Mouse (Mus musculus): Measurements from ENCODE around the gene Coro7. TPM values are rescaled to one million over a fixed set of nuclear protein-coding genes. Genes with fewer than 3 reads are reported as not detected.

Coro7 gene
- polyA plus RNA-seq (2012; ENCODE audit: insufficient read depth, low replicate concordance): 62.1 and 104 TPM in 2 replicates

DNA sequence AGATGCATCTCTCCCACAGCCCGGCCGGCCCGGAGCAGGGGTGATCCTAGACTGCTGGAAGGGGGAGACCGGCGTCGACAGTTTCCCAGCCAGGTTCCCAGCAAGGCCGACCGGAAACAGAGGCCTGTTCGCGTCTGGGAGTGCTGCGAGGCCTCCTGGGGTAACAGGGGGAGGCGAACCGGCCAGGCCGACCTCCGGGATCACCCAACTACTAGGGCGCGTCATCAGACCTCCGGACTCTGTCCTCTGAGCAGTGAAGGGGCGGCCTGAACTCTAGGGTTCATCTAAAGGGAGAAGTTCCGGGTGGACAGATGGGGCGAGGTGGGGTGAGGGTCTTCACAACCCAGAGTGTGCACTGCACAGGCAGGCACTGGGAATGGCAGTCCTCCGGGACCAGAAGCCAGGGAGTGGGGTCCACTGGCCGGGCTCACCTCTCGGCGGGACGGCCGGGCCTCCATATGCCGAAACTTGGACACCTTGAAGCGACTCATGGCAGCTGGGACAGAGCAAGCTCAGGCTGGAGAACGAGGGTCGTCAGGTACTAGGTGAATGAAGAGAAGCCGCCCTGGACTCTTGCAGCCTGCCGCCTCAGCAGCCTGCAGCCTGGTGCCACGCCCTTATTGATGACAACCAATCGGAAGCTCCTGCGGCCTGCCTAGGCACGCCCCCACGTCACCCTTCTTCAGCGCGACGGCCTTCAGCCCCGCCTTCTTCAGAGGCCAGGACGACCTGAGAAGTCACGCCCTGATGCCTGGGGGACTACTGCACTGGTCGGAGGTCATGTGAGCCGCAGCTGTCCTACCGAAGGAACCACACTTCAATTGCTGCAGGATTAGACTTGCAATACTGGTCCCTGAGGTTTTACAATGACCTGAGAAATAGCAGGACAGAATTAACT, at the start of gene Coro7:
Gene Coro7, minus strand, starts transcription at position 657 of the 898 bp plus-strand sequence.
- TF ChIP-seq GATA1 (IDR thresholded peaks at IDR 0.05; ENCODE audit: borderline replicate concordance, low read length): no peak
- TF ChIP-seq FLI1 (IDR thresholded peaks at IDR 0.05; ENCODE audit: low read length): no peak
- no peaks in the 10 kb centered on the region for H3K27me3 ChIP-seq (replicated peaks)
- peak within 1 kb of the TSS; percentile 92 for H3K4me3 ChIP-seq (replicated peaks)
- peaks cover 63% of the 10 kb centered on the region for H3K4me1 ChIP-seq
- no peaks in the 10 kb centered on the region for H3K9me3 ChIP-seq
- peaks cover 31% of the 10 kb centered on the region for H3K36me3 ChIP-seq (replicated peaks; ENCODE audit: low read length)

DNA sequence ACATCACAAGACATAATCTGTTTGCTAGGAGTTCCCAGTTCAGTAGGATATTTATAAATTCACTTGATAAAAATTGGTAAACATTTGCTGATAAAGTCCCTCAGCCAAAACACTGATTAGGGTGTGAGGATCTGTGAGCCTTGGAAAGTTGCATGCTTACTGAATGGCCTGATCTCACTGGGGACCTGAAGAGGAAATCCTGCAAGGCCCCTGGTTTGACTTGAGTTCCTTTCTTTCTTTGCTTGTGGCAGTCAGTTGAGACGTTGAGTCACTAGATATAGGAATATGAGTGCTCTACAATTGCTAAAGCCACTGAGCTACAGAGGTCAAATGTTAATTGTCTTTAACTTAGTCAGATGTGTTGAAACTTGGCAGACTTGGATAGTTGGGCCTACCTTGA, 48.4 kb upstream of the Coro7 start:
- Histone ChIP-seq H3K36me3 (replicated peaks; ENCODE audit: low read length) (no peaks in the 10 kb centered on the region), H3K4me1 (peaks cover 50% of the 10 kb centered on the region), H3K27me3 (replicated peaks) (no peaks in the 10 kb centered on the region), H3K9me3 (no peaks in the 10 kb centered on the region), H3K4me3 (replicated peaks) (peak overlapping the region; percentile 70)
- TF ChIP-seq FLI1 (IDR thresholded peaks at IDR 0.05; ENCODE audit: low read length) (no peak), GATA1 (IDR thresholded peaks at IDR 0.05; ENCODE audit: borderline replicate concordance, low read length) (no peak)

DNA sequence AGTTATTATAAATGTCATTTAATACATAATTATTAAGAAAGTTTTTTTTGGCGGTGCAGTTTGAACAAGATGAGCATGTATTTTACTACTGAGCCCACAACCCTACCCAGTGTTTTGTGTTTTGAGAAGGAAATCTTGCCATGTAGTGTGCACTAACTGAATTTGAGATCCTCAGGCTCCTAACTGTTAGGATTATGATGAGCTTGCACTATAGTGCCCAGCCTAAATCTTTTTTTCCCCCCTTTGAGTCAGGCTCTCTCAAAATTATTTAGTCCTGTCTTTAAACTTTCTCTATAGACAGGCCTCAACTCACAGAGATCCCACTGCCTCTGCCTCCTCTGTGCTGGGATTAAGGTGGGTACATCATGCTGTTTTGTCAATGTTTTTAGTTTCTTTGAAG, 47.9 kb upstream of the Coro7 start:
- H3K9me3 ChIP-seq: no peaks in the 10 kb centered on the region
- TF ChIP-seq FLI1 (IDR thresholded peaks at IDR 0.05; ENCODE audit: low read length) (no peak), GATA1 (IDR thresholded peaks at IDR 0.05; ENCODE audit: borderline replicate concordance, low read length) (no peak)

DNA sequence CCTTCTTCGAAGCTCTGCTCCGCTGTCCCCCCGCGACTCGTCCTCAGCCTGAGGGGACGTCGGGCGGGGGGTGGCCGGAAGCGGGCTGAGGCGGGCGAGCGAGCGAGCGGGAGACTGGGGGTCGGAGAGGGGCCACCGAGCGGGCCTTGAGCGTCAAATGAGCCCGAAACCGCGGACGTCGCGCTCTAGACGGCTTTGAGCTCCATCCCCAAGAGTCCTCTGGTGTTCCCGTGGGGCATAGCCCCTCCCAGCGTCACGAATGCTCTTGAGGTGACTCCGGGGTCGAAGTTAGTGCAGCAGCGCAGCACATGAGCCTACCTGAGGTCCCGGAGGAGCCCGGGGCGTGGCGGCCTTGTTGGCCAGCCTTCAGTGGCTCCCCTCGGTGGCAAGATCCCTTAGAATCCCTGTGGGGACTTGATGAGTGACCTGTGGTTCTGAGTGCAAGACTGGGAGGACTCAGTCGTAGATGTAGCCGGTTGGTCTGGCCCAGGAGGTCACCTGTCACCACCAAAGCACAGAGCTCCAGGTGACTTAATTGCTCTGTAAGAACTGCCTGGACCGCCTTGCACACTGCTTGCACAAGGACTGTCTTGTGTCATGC, 47.1 kb upstream of the Coro7 start:
- TF ChIP-seq GATA1 (IDR thresholded peaks at IDR 0.05; ENCODE audit: borderline replicate concordance, low read length) (no peak), FLI1 (IDR thresholded peaks at IDR 0.05; ENCODE audit: low read length) (no peak)
- Histone ChIP-seq H3K36me3 (replicated peaks; ENCODE audit: low read length) (no peaks in the 10 kb centered on the region), H3K4me1 (peaks cover 62% of the 10 kb centered on the region)

More for the DNA sequence above, 47.9 kb upstream of the Coro7 start:
- H3K4me3 ChIP-seq (replicated peaks): peak overlapping the region; percentile 100
- H3K36me3 ChIP-seq (replicated peaks; ENCODE audit: low read length): no peaks in the 10 kb centered on the region
- H3K4me1 ChIP-seq: peaks cover 54% of the 10 kb centered on the region
- no peaks in the 10 kb centered on the region for H3K27me3 ChIP-seq (replicated peaks)

DNA sequence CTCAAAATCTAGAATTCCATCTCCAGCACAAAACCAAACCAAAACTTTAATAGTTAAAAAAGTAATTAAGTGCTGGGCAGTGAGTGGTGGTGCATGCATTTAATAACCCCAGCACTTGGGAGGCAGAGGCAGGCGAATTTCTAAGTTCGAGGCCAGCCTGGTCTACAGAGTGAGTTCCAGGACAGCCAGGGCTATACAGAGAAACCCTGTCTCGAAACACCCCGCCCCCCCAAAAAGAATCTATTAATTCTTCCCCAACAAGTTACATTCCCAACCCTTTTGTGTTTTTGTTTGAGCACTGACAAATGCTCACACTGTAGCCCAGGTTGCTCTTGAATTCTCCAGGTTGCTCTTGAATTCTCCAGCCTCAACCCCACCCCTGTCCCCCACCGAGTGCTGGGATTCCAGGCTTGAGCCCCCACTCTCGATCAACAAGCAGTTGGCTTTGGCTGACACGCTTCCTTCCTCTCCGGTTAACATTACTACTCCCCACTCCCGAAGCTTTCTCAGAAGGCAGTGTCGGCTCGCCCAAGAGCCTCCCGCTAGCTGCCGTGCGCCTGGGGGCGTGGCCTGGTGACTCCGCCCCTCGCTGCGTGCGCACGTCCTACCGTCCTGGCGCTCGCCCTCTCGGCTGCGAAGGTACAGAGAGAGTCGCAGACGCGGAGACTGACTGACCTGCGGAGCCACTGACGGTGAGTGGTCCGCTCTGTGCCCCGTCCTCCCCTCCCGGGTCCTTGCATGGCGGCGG, 46.4 kb upstream of the Coro7 start, which contains the start of gene Hmox2:
Gene Hmox2, plus strand, starts transcription at position 582 of the 748 bp plus-strand sequence.
- Histone ChIP-seq H3K36me3 (replicated peaks; ENCODE audit: low read length) (no peaks in the 10 kb centered on the region), H3K27me3 (replicated peaks) (no peaks in the 10 kb centered on the region), H3K4me3 (replicated peaks) (peak within 1 kb of the TSS; percentile 100), H3K4me1 (peaks cover 58% of the 10 kb centered on the region), H3K9me3 (no peaks in the 10 kb centered on the region)
- TF ChIP-seq FLI1 (IDR thresholded peaks at IDR 0.05; ENCODE audit: low read length) (no peak), GATA1 (IDR thresholded peaks at IDR 0.05; ENCODE audit: borderline replicate concordance, low read length) (no peak)

More for the DNA sequence above, 47.1 kb upstream of the Coro7 start:
- Histone ChIP-seq H3K27me3 (replicated peaks) (no peaks in the 10 kb centered on the region), H3K4me3 (replicated peaks) (peak overlapping the region; percentile 100), H3K9me3 (no peaks in the 10 kb centered on the region)

DNA sequence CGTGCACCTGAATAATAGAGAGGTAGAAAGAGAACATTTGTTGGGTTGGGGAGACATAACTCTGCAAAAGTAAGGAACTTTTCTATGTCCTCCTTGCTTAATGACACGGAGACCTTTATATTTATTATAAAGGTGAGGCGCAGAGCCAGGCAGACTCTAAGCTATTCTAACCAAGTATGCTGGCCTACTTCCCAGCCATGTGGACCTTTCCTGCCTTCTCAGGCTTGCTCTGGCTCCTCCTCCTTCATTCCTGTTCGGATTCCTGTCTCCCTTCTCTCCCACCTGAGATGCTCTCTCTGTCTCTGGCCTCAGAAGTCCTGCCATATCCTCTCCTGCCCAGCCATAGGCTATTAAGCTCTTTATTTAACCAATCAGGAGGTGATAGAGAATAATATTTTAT, 45.7 kb upstream of the Coro7 start:
- Histone ChIP-seq H3K36me3 (replicated peaks; ENCODE audit: low read length) (no peaks in the 10 kb centered on the region), H3K27me3 (replicated peaks) (no peaks in the 10 kb centered on the region), H3K9me3 (no peaks in the 10 kb centered on the region), H3K4me3 (replicated peaks) (no peak overlapping the region), H3K4me1 (peaks cover 54% of the 10 kb centered on the region)
- no peak for TF ChIP-seq FLI1 (IDR thresholded peaks at IDR 0.05; ENCODE audit: low read length)
- TF ChIP-seq GATA1 (IDR thresholded peaks at IDR 0.05; ENCODE audit: borderline replicate concordance, low read length): no peak

DNA sequence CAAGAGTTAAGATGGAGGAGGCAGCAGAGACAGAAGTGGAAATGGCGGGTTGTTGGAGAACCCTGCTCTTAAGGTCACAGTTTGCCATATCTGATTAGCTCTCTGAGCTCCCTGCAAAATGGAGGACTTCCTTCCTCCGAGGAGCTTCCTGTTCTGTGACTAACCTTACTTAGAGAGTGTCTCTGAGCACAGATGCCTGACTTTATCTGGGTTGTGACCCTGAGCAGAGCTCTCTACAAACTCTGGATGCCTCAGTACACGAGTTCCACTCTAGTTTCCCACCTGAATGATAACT, 43.3 kb upstream of the Coro7 start:
- TF ChIP-seq GATA1 (IDR thresholded peaks at IDR 0.05; ENCODE audit: borderline replicate concordance, low read length) (no peak; the same call in 2 of the 3 replicates), FLI1 (IDR thresholded peaks at IDR 0.05; ENCODE audit: low read length) (no peak)
- peaks cover 57% of the 10 kb centered on the region for H3K4me1 ChIP-seq
- H3K36me3 ChIP-seq (replicated peaks; ENCODE audit: low read length): no peaks in the 10 kb centered on the region
- no peaks in the 10 kb centered on the region for H3K27me3 ChIP-seq (replicated peaks)
- no peaks in the 10 kb centered on the region for H3K9me3 ChIP-seq
- peak overlapping the region; percentile 80 for H3K4me3 ChIP-seq (replicated peaks)

DNA sequence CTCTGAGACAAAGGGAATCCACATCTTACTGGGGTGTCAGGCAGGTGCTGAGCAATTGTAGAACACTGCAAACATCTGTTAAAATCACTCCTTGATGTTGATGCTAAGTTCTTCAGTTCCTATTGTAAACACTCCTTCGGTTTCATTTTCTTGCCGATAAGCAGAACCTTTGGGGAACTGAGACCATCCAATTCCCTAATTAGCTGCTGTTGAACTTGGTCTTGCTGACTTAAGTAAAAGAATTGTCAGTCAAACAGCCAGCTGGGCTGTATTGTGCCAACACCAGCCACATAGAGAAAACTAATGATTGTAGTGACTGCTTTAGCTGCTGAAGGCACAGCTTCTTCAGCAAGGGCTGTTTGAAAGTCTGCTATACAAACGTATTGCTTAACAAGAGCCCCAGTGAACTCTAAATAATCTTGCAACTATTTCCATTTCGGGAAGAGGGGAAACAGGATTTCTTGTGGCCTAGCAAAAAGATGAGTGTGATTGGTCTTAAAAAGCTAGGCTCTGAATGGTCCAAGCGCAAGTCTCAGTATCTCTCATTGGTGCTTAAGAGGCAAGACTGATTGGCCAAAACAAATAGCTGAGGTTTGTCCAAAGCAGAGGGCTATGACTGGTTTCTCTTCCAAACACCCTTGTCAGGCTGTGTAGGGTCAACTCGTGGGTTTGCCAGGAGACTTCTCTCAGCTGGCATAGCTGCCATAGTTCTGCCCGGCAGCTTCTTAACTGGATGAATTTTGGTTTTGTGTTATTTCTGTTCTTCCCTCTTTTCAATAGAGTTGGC, 42.7 kb upstream of the Coro7 start:
- peak overlapping the region; percentile 80 for H3K4me3 ChIP-seq (replicated peaks)
- no peaks in the 10 kb centered on the region for H3K27me3 ChIP-seq (replicated peaks)
- H3K9me3 ChIP-seq: no peaks in the 10 kb centered on the region
- TF ChIP-seq GATA1 (IDR thresholded peaks at IDR 0.05; ENCODE audit: borderline replicate concordance, low read length) (no peak), FLI1 (IDR thresholded peaks at IDR 0.05; ENCODE audit: low read length) (no peak)
- no peaks in the 10 kb centered on the region for H3K36me3 ChIP-seq (replicated peaks; ENCODE audit: low read length)
- peaks cover 56% of the 10 kb centered on the region for H3K4me1 ChIP-seq
